Mouse (Mus musculus) heart, adult 10 weeks (tissue): Measurements from ENCODE around the gene 4933428G20Rik. TPM values are rescaled to one million over a fixed set of nuclear protein-coding genes. Genes with fewer than 3 reads are reported as not detected.

Experiments used
- polyA plus RNA-seq: library from polyadenylated mRNA; stranded (reverse); fragments of 350-450 nt; fragmentation: Illumina TruSeq; extraction: RNeasy Lipid Tissue Mini Kit (QIAGEN cat#74804); gene quantifications from one replicate; pipeline ENCODE4 v1.2.3, GENCODE M21; 2014; ENCODE audit warnings: low read depth, low replicate concordance

The 4933428G20Rik gene
- polyA plus RNA-seq, result not detected

GRCm38 (mm10) chr11:97499865-97500719 is at the start of gene 4933428G20Rik:
TSS of gene 4933428G20Rik (minus strand) at chr11:97500340.

Other genes starting within 250 kb of the 4933428G20Rik start
- gene Npepps, start 219.7 kb downstream of the 4933428G20Rik start, polyA plus RNA-seq, result 63.7 TPM
- 56.2 TPM for gene Mrpl45, start 184.6 kb downstream of the 4933428G20Rik start, polyA plus RNA-seq
- gene Gpr179, start 148.3 kb downstream of the 4933428G20Rik start, polyA plus RNA-seq, result not detected
- 16.7 TPM for gene Socs7, start 137.8 kb downstream of the 4933428G20Rik start, polyA plus RNA-seq
- 13.0 TPM for gene Arhgap23, start 84.8 kb downstream of the 4933428G20Rik start, polyA plus RNA-seq
- gene Srcin1, start 75.8 kb upstream of the 4933428G20Rik start, polyA plus RNA-seq, result 0.26 TPM
- gene Epop, start 129.4 kb upstream of the 4933428G20Rik start, polyA plus RNA-seq, result 0.63 TPM
- gene Mllt6, start 163.1 kb upstream of the 4933428G20Rik start, polyA plus RNA-seq, result 47.4 TPM
- gene Cisd3, start 185.5 kb upstream of the 4933428G20Rik start, polyA plus RNA-seq, result 97.2 TPM
- 6.2 TPM for gene Pcgf2, start 200.2 kb upstream of the 4933428G20Rik start, polyA plus RNA-seq
- gene Psmb3, start 203.1 kb upstream of the 4933428G20Rik start, polyA plus RNA-seq, result 199 TPM
- 19.2 TPM for gene Pip4k2b, start 244.4 kb upstream of the 4933428G20Rik start, polyA plus RNA-seq